Mouse (Mus musculus) embryonic facial prominence, embryonic 14.5 days (tissue): ENCODE measurements around the gene Zfp518b. TPM values are rescaled to one million over a fixed set of nuclear protein-coding genes. Genes with fewer than 3 reads are reported as not detected.
A peak's percentile ranks its signal among the peaks of the same experiment; 100 is the strongest.

Experiments
- ATAC-seq: fragments of 200-750 bp; cut with Nextera tagmentation; 2 replicates; pipeline ENCODE4 v1.8.0; 2017; ENCODE audit warnings: low read depth, moderate number of reproducible peaks, moderate TSS enrichment
- DNase-seq: peaks from one replicate; pipeline ENCODE4 v3.0.0-alpha.2; 2015; ENCODE audit warnings: low spot score
- H3K27ac ChIP-seq: fragments of 300-500 bp; sonication (generic); replicated peaks from 2 replicates; pipeline ENCODE4 v1.5.1; 2014; ENCODE audit warnings: low read depth, mild to moderate bottlenecking, low read length, moderate library complexity
- H3K27me3 ChIP-seq: fragments of 300-500 bp; sonication (generic); replicated peaks from 2 replicates; pipeline ENCODE4 v1.6.1; 2014; ENCODE audit warnings: low read length; ENCODE audit not compliant: control insufficient read depth, insufficient read depth
- H3K36me3 ChIP-seq: fragments of 300-500 bp; sonication (generic); 2 replicates; pipeline ENCODE4 v1.6.1; 2014; ENCODE audit warnings: low read length, mixed read lengths; ENCODE audit not compliant: control insufficient read depth, insufficient read depth
- H3K4me1 ChIP-seq: fragments of 300-500 bp; sonication (generic); 2 replicates; pipeline ENCODE4 v1.6.1; 2014; ENCODE audit warnings: antibody characterized with exemption, low read length; ENCODE audit not compliant: control insufficient read depth, insufficient read depth
- H3K4me2 ChIP-seq: fragments of 300-500 bp; sonication (generic); 2 replicates; pipeline ENCODE4 v1.6.1; 2014; ENCODE audit warnings: low read depth, mild to moderate bottlenecking, low read length, moderate library complexity, mixed read lengths
- H3K4me3 ChIP-seq: fragments of 300-500 bp; sonication (generic); 2 replicates; pipeline ENCODE4 v1.5.1; 2014; ENCODE audit warnings: low read depth, mild to moderate bottlenecking, low read length
- H3K9ac ChIP-seq: fragments of 300-500 bp; sonication (generic); 2 replicates; pipeline ENCODE4 v1.6.1; 2014; ENCODE audit warnings: low read depth, mild to moderate bottlenecking, low read length, moderate library complexity, mixed read lengths
- H3K9me3 ChIP-seq: fragments of 300-500 bp; sonication (generic); 2 replicates; pipeline ENCODE4 v1.6.1; 2016; ENCODE audit warnings: low read length; ENCODE audit not compliant: control insufficient read depth
- WGBS: fragments of 180-500 bp; shearing (Covaris S2); extraction: QIAGEN DNeasy Blood & Tissue Kit; methylation state at CpG from one replicate; pipeline ENCODE4 v1.1.7; 2014; 5-methylcytosine and 5-hydroxymethylcytosine counted together
- polyA plus RNA-seq: library from polyadenylated mRNA; unstranded; fragments of >200 nt; fragmentation: Nextera tagmentation; extraction: Ambion mirVana; gene quantifications from 2 replicates; pipeline ENCODE4 v1.2.1, GENCODE M21; 2014

Zfp518b gene
- 17.1 and 19.6 TPM in 2 replicates for polyA plus RNA-seq

- H3K9ac ChIP-seq: peak within 1 kb of the TSS; percentile 93
- peak within 1 kb of the TSS; percentile 81 for H3K27ac ChIP-seq
- H3K27me3 ChIP-seq: no peaks in the 10 kb centered on the region
These were observed at the start of gene Zfp518b for GRCm38 (mm10) chr5:38684164-38684911. TSS of gene Zfp518b (minus strand) at chr5:38684826.

GRCm38 (mm10) chr5:38708940-38709581 lies 24.4 kb upstream of the Zfp518b start:
- ATAC-seq: no peak
- H3K4me1 ChIP-seq: no peaks in the 10 kb centered on the region
- no peaks in the 10 kb centered on the region for H3K9me3 ChIP-seq
- no peak overlapping the region for H3K4me3 ChIP-seq
- H3K4me2 ChIP-seq: no peak overlapping the region
- H3K9ac ChIP-seq: no peak overlapping the region
- WGBS: 67% methylated on average over 11 of the region's 11 CpGs
- H3K27ac ChIP-seq: no peak overlapping the region
- no peaks in the 10 kb centered on the region for H3K27me3 ChIP-seq
- H3K36me3 ChIP-seq: no peaks in the 10 kb centered on the region
- no peak for DNase-seq

More at GRCm38 (mm10) chr5:38684164-38684911, at the start of gene Zfp518b:
- Histone ChIP-seq H3K4me1 (peaks cover 5% of the 10 kb centered on the region), H3K4me3 (peak within 1 kb of the TSS; percentile 89), H3K4me2 (peak within 1 kb of the TSS; percentile 78), H3K36me3 (peaks cover 36% of the 10 kb centered on the region), H3K9me3 (no peaks in the 10 kb centered on the region)
- ATAC-seq: peak; percentile 94
- WGBS: under 1% methylated on average over 37 of the region's 89 CpGs
- DNase-seq: peak; percentile 82

- DNase-seq (peak; percentile 30), ATAC-seq (peak; percentile 86; the same call in 1 of the 2 replicates)
- H3K4me1 ChIP-seq: no peaks in the 10 kb centered on the region
- no peak overlapping the region for H3K27ac ChIP-seq
- no peaks in the 10 kb centered on the region for H3K9me3 ChIP-seq
- H3K36me3 ChIP-seq: no peaks in the 10 kb centered on the region
- no peak overlapping the region for H3K4me2 ChIP-seq
- 69% methylated on average over 7 of the region's 7 CpGs for WGBS
- H3K9ac ChIP-seq: no peak overlapping the region
- no peaks in the 10 kb centered on the region for H3K27me3 ChIP-seq
- H3K4me3 ChIP-seq: no peak overlapping the region
These were observed 22.9 kb upstream of the Zfp518b start for GRCm38 (mm10) chr5:38707364-38708075.

GRCm38 (mm10) chr5:38702941-38703340 lies 18.3 kb upstream of the Zfp518b start:
- Histone ChIP-seq H3K27me3 (no peaks in the 10 kb centered on the region), H3K4me2 (no peak overlapping the region), H3K9me3 (no peaks in the 10 kb centered on the region), H3K4me3 (no peak overlapping the region), H3K27ac (no peak overlapping the region), H3K4me1 (no peaks in the 10 kb centered on the region), H3K36me3 (no peaks in the 10 kb centered on the region), H3K9ac (no peak overlapping the region)
- ATAC-seq: no peak
- DNase-seq: no peak
- 89% methylated on average over 6 of the region's 6 CpGs for WGBS

- H3K4me3 ChIP-seq: no peak overlapping the region
- WGBS: 64% methylated on average over 2 of the region's 2 CpGs
- no peaks in the 10 kb centered on the region for H3K9me3 ChIP-seq
- H3K36me3 ChIP-seq: no peaks in the 10 kb centered on the region
- no peak overlapping the region for H3K27ac ChIP-seq
- H3K4me2 ChIP-seq: no peak overlapping the region
- no peak overlapping the region for H3K9ac ChIP-seq
- no peaks in the 10 kb centered on the region for H3K27me3 ChIP-seq
- H3K4me1 ChIP-seq: no peaks in the 10 kb centered on the region
- DNase-seq: no peak
- ATAC-seq: no peak
These were observed 17.5 kb upstream of the Zfp518b start for GRCm38 (mm10) chr5:38702091-38702490.

GRCm38 (mm10) chr5:38698466-38698865 lies 13.8 kb upstream of the Zfp518b start:
- no peak overlapping the region for H3K27ac ChIP-seq
- ATAC-seq: no peak
- H3K4me2 ChIP-seq: no peak overlapping the region
- no peak overlapping the region for H3K4me3 ChIP-seq
- H3K4me1 ChIP-seq: no peaks in the 10 kb centered on the region
- no peak for DNase-seq
- H3K36me3 ChIP-seq: no peaks in the 10 kb centered on the region
- 73% methylated on average over 5 of the region's 5 CpGs for WGBS
- H3K9ac ChIP-seq: no peak overlapping the region
- H3K9me3 ChIP-seq: no peaks in the 10 kb centered on the region
- H3K27me3 ChIP-seq: no peaks in the 10 kb centered on the region

- ATAC-seq (no peak), DNase-seq (no peak)
- H3K27me3 ChIP-seq: no peaks in the 10 kb centered on the region
- H3K36me3 ChIP-seq: no peaks in the 10 kb centered on the region
- no peak overlapping the region for H3K4me2 ChIP-seq
- WGBS: 45% methylated on average over 3 of the region's 3 CpGs
- no peaks in the 10 kb centered on the region for H3K9me3 ChIP-seq
- no peak overlapping the region for H3K4me3 ChIP-seq
- H3K9ac ChIP-seq: no peak overlapping the region
- no peaks in the 10 kb centered on the region for H3K4me1 ChIP-seq
- H3K27ac ChIP-seq: no peak overlapping the region
These were observed 13.4 kb upstream of the Zfp518b start for GRCm38 (mm10) chr5:38698046-38698445.

GRCm38 (mm10) chr5:38696616-38697375 lies 12.2 kb upstream of the Zfp518b start:
- no peaks in the 10 kb centered on the region for H3K27me3 ChIP-seq
- H3K36me3 ChIP-seq: no peaks in the 10 kb centered on the region
- ATAC-seq: no peak
- no peak overlapping the region for H3K9ac ChIP-seq
- WGBS: 28% methylated on average over 8 of the region's 8 CpGs
- peak; percentile 32 for DNase-seq
- H3K4me1 ChIP-seq: no peaks in the 10 kb centered on the region
- no peak overlapping the region for H3K27ac ChIP-seq
- no peak overlapping the region for H3K4me2 ChIP-seq
- H3K9me3 ChIP-seq: no peaks in the 10 kb centered on the region
- H3K4me3 ChIP-seq: no peak overlapping the region
